Mouse (Mus musculus) C2C12 (cell line): ENCODE measurements at regions not wholly inside any gene's neighbourhood (a gene's known extent, or its start where the extent isn't known, plus 50 kb on each side); places are given as distances from the start of the nearest gene placed in this dataset.

Experiments used
- H3K27me3 ChIP-seq: one replicate; pipeline ENCODE4 v1.6.1; 2011; ENCODE audit not compliant: control insufficient read depth, insufficient read depth, insufficient read length
- H3K36me3 ChIP-seq: one replicate; pipeline ENCODE4 v1.6.1; 2011; ENCODE audit not compliant: control insufficient read depth, insufficient read depth
- H3K4me3 ChIP-seq: one replicate; pipeline ENCODE4 v1.5.1; 2011; ENCODE audit warnings: mild to moderate bottlenecking, control low read depth; ENCODE audit not compliant: poor library complexity, insufficient read depth, severe bottlenecking
- H3K79me2 ChIP-seq: one replicate; pipeline ENCODE4 v1.6.1; 2011; ENCODE audit not compliant: control insufficient read depth, insufficient read depth
- H3K79me3 ChIP-seq: one replicate; pipeline ENCODE4 v1.6.1; 2011; ENCODE audit warnings: low read depth, control low read depth
- H3ac ChIP-seq: one replicate; pipeline ENCODE3; 2011; ENCODE audit warnings: low read depth; ENCODE audit not compliant: control insufficient read depth, insufficient read length
- CEBPB ChIP-seq: IDR thresholded peaks from one replicate; pipeline ENCODE4 v1.6.1; 2011; ENCODE audit warnings: low read depth, mild to moderate bottlenecking, control low read depth, moderate library complexity
- CTCF ChIP-seq: IDR thresholded peaks from one replicate; pipeline ENCODE4 v1.5.1; 2011; ENCODE audit not compliant: control insufficient read depth, insufficient read depth, insufficient read length
- FOSL1 ChIP-seq: IDR thresholded peaks from one replicate; pipeline ENCODE4 v1.8.0; 2011; ENCODE audit warnings: mild to moderate bottlenecking, low read length; ENCODE audit not compliant: poor library complexity, insufficient read depth, severe bottlenecking
- MAX ChIP-seq: IDR thresholded peaks from one replicate; pipeline ENCODE4 v1.6.1; 2011; ENCODE audit warnings: mild to moderate bottlenecking, control low read depth
- MYOD1 ChIP-seq: IDR thresholded peaks from one replicate; pipeline ENCODE4 v1.6.1; 2011; ENCODE audit warnings: low read depth; ENCODE audit not compliant: control insufficient read depth, insufficient read length
- MYOG ChIP-seq: IDR thresholded peaks from one replicate; pipeline ENCODE4 v1.6.1; 2011; ENCODE audit not compliant: control insufficient read depth, insufficient read length; ENCODE audit errors: extremely low read depth
- USF1 ChIP-seq: IDR thresholded peaks from one replicate; pipeline ENCODE4 v1.6.1; 2011; ENCODE audit warnings: low read depth, mild to moderate bottlenecking, control low read depth, moderate library complexity

DNA sequence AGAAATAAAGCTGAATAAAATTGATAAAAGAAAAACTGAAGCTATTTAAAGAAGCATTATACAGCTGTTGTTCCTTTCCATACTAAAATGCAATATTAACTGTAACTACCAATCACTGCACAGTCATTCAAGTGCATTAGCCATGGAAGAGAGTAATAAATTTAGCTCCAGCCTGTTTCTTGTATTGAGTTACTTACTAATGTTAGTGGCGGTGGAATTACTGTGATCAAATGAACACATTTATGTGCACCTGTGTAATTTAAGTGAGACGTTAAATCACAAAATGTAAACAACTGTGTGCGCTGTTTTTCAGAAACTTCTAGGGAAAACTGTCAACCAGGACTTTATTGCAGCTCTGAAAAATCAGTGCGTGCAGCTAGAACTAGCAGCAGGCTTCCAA lies 222.4 kb downstream of the Tusc1 start:
- Histone ChIP-seq H3ac (no peak overlapping the region), H3K36me3 (no peaks in the 10 kb centered on the region), H3K4me3 (no peak overlapping the region), H3K79me3 (no peaks in the 10 kb centered on the region), H3K79me2 (no peaks in the 10 kb centered on the region), H3K27me3 (no peaks in the 10 kb centered on the region)
- TF ChIP-seq MYOG (no peak), MAX (no peak), FOSL1 (no peak), CEBPB (no peak), CTCF (no peak), USF1 (no peak), MYOD1 (no peak)

DNA sequence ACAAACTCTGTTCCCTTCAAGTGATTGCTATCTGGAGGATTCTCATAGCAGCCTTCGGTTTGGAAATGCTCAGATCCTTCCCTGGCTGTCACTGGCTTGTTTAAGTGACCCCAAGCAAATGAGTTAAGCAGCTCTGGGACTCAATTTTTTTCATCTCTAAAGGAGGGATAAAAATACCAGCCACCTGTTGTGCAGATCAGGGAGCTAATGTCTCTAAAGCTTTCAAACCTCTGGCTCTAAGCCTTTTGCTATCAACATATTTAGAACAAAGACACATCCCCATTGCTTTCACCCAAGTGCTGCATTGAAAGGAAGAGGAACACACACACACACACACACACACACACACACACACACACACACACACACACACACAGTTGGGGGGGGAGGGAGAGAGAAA lies 241.2 kb downstream of the Tusc1 start:
- TF ChIP-seq USF1 (no peak), CTCF (no peak), CEBPB (no peak), FOSL1 (no peak), MYOG (no peak), MYOD1 (no peak), MAX (no peak)
- no peaks in the 10 kb centered on the region for H3K79me2 ChIP-seq
- H3ac ChIP-seq = no peak overlapping the region
- H3K36me3 ChIP-seq = no peaks in the 10 kb centered on the region
- no peaks in the 10 kb centered on the region for H3K27me3 ChIP-seq
- H3K79me3 ChIP-seq = no peaks in the 10 kb centered on the region
- H3K4me3 ChIP-seq = no peak overlapping the region

DNA sequence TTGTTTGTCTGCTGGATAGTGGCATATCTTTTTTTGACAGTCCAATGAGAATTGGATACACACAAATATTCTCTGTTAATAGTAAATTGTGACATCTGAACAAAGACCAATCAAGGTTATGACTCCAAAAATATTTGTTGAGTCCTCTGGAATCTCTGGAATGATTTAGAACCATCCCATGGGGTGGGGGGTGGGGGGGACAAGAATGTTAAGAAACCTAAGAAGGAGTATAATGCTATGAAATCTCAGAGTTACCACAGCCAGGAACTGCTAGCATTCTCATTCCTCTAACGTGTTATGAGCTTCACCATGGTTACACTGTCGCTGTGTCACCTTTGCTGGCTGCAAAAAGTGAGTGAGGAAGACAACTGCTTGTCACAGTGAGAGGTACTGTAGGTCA lies 271.8 kb downstream of the Tusc1 start:
- peak; percentile 60 for TF ChIP-seq MYOD1
- TF ChIP-seq MYOG = no peak
- no peaks in the 10 kb centered on the region for H3K79me3 ChIP-seq
- no peak overlapping the region for H3K4me3 ChIP-seq
- H3K36me3 ChIP-seq = no peaks in the 10 kb centered on the region
- no peaks in the 10 kb centered on the region for H3K27me3 ChIP-seq
- no peak overlapping the region for H3ac ChIP-seq
- no peaks in the 10 kb centered on the region for H3K79me2 ChIP-seq
